Mouse (Mus musculus): Measurements from ENCODE around the gene Cirbp. TPM values are rescaled to one million over a fixed set of nuclear protein-coding genes. Genes with fewer than 3 reads are reported as not detected.

Cirbp gene
- total and polyA plus RNA-seq, 2 experiments from 2014 or later: 424 to 834 TPM

DNA sequence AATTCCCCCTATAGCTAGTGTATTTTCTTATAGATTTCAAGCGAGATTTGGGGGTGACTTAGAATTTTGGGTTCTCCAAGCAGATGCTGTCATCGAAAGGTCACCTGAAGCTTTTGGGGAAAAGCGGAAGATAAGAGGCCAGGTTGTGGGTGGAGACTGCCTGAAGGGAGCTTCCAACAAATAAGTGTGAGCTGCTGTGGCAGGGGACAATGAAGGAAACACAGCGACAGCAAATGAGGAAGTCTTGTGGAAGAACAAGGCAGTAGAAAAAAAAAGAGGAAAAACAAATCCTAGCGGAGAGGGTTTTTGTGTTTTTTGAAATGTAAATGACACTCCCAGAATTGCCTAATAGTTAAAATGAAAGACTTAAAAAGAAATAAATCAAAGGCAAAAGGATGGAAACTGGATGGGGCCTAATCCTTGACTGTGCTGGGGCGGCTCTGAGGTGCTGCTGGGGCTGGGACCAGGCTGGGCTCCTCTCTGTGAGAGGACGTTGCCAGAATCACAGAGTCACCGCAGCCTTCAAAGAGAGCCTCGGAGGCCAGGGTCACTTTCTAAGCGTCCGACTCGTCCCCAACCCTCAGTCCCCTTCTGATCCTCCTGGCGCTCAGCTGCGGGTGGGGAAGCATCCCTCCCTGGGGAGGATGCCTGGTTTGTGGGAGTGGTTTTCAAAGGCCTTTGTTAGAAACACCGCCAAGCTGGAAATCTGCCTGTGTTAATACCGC, 49.4 kb downstream of the Cirbp start:
- Histone ChIP-seq H3K36me3 (ENCODE audit: insufficient read depth) (no peaks in the 10 kb centered on the region), H3K9ac (peak overlapping the region; percentile 28; the same call in 1 of the 2 replicates), H3K27ac (ENCODE audit: low read depth, low read length) (0 out of 2 replicates have a peak overlapping the region, but pooled peaks have one; percentile 21), H3K9me3 (ENCODE audit: low read length) (no peaks in the 10 kb centered on the region), H3K4me2 (ENCODE audit: low read depth) (no peak overlapping the region), H3K4me3 (ENCODE audit: low read depth, low read length) (no peak overlapping the region), H3K27me3 (ENCODE audit: insufficient read depth, low read length) (no peaks in the 10 kb centered on the region), H3K4me1 (ENCODE audit: insufficient read depth) (no peaks in the 10 kb centered on the region)
- ATAC-seq: no peak
- DNase-seq: no peak
- 19% methylated on average over 16 of the region's 16 CpGs for WGBS
- no peak for TF ChIP-seq CTCF (IDR thresholded peaks at IDR 0.05; ENCODE audit: low read depth)

DNA sequence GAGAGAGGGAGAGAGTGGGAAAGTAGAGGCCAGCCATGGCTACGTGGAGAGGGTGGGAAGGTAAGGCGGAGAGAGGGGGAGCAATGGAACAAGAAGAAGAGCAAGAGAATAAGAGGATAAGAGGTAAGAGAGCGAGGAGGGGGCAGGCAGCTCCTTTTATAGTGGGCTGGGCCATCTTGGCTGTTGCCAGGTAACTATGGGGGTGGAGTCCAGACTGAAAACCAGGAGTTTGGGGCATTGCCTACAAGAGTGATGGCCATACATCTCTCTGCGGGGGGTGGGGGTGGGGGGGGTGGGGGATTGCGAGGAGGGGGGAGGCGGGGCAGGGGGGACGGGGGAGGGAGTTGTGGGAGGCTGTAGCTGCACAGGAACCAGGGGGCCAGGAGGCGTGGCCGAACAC, 54.9 kb downstream of the Cirbp start:
- Histone ChIP-seq H3K27ac (ENCODE audit: low read depth, low read length) (no peak overlapping the region), H3K4me3 (ENCODE audit: low read depth, low read length) (no peak overlapping the region), H3K36me3 (ENCODE audit: insufficient read depth) (no peaks in the 10 kb centered on the region), H3K4me1 (ENCODE audit: insufficient read depth) (no peaks in the 10 kb centered on the region), H3K4me2 (ENCODE audit: low read depth) (no peak overlapping the region), H3K9me3 (ENCODE audit: low read length) (no peaks in the 10 kb centered on the region), H3K9ac (no peak overlapping the region), H3K27me3 (ENCODE audit: insufficient read depth, low read length) (no peaks in the 10 kb centered on the region)
- 44% methylated on average over 6 of the region's 9 CpGs for WGBS
- DNase-seq: no peak
- TF ChIP-seq CTCF (IDR thresholded peaks at IDR 0.05; ENCODE audit: low read depth): no peak
- no peak for ATAC-seq

Other genes starting within 250 kb of the Cirbp start
Only the 30 nearest of the 32 such genes appear.
- 7.1 and 7.9 TPM in 2 replicates for gene Arid3a, start 238.9 kb upstream of the Cirbp start, total RNA-seq (2014; rRNA removed)
- 1.0 and 2.1 TPM in 2 replicates for gene Arid3a, start 238.9 kb upstream of the Cirbp start, polyA plus RNA-seq (2015; fragmentation: Nextera tagmentation; extraction: Ambion mirVana)
- gene Wdr18, start 205.8 kb upstream of the Cirbp start, total RNA-seq (2014; rRNA removed): 58.2 and 84.6 TPM in 2 replicates
- gene Wdr18, start 205.8 kb upstream of the Cirbp start, polyA plus RNA-seq (2015; fragmentation: Nextera tagmentation; extraction: Ambion mirVana): 91.9 and 107 TPM in 2 replicates
- gene Grin3b, start 195.3 kb upstream of the Cirbp start, total RNA-seq (2014; rRNA removed): 0.14 and 0.15 TPM in 2 replicates
- 0.09 and 0.18 TPM in 2 replicates for gene Grin3b, start 195.3 kb upstream of the Cirbp start, polyA plus RNA-seq (2015; fragmentation: Nextera tagmentation; extraction: Ambion mirVana)
- gene Tmem259, start 181.7 kb upstream of the Cirbp start, total RNA-seq (2014; rRNA removed): 109 and 129 TPM in 2 replicates
- gene Tmem259, start 181.7 kb upstream of the Cirbp start, polyA plus RNA-seq (2015; fragmentation: Nextera tagmentation; extraction: Ambion mirVana): 25.6 and 26.5 TPM in 2 replicates
- 19.5 and 28.2 TPM in 2 replicates for gene Cnn2, start 177.4 kb upstream of the Cirbp start, total RNA-seq (2014; rRNA removed)
- 15.7 and 17.0 TPM in 2 replicates for gene Cnn2, start 177.4 kb upstream of the Cirbp start, polyA plus RNA-seq (2015; fragmentation: Nextera tagmentation; extraction: Ambion mirVana)
- 6.1 and 6.2 TPM in 2 replicates for gene Abca7, start 169.5 kb upstream of the Cirbp start, total RNA-seq (2014; rRNA removed)
- 1.1 TPM in 2 replicates for gene Abca7, start 169.5 kb upstream of the Cirbp start, polyA plus RNA-seq (2015; fragmentation: Nextera tagmentation; extraction: Ambion mirVana)
- gene Arhgap45, start 149.3 kb upstream of the Cirbp start, total RNA-seq (2014; rRNA removed): 2.3 and 2.4 TPM in 2 replicates
- 1.2 and 1.7 TPM in 2 replicates for gene Arhgap45, start 149.3 kb upstream of the Cirbp start, polyA plus RNA-seq (2015; fragmentation: Nextera tagmentation; extraction: Ambion mirVana)
- gene Polr2e, start 126.2 kb upstream of the Cirbp start, total RNA-seq (2014; rRNA removed): 104 and 129 TPM in 2 replicates
- gene Polr2e, start 126.2 kb upstream of the Cirbp start, polyA plus RNA-seq (2015; fragmentation: Nextera tagmentation; extraction: Ambion mirVana): 168 and 184 TPM in 2 replicates
- gene Gpx4, start 118.8 kb upstream of the Cirbp start, total RNA-seq (2014; rRNA removed): 401 and 478 TPM in 2 replicates
- 644 and 800 TPM in 2 replicates for gene Gpx4, start 118.8 kb upstream of the Cirbp start, polyA plus RNA-seq (2015; fragmentation: Nextera tagmentation; extraction: Ambion mirVana)
- 19.2 and 24.2 TPM in 2 replicates for gene Sbno2, start 60.4 kb upstream of the Cirbp start, total RNA-seq (2014; rRNA removed)
- gene Sbno2, start 60.4 kb upstream of the Cirbp start, polyA plus RNA-seq (2015; fragmentation: Nextera tagmentation; extraction: Ambion mirVana): 4.6 and 6.8 TPM in 2 replicates
- gene Stk11, start 50.2 kb upstream of the Cirbp start, total RNA-seq (2014; rRNA removed): 77.2 and 77.8 TPM in 2 replicates
- 13.6 and 14.8 TPM in 2 replicates for gene Stk11, start 50.2 kb upstream of the Cirbp start, polyA plus RNA-seq (2015; fragmentation: Nextera tagmentation; extraction: Ambion mirVana)
- gene Atp5d, start 27.4 kb upstream of the Cirbp start, total RNA-seq (2014; rRNA removed): 154 and 193 TPM in 2 replicates
- gene Atp5d, start 27.4 kb upstream of the Cirbp start, polyA plus RNA-seq (2015; fragmentation: Nextera tagmentation; extraction: Ambion mirVana): 633 and 650 TPM in 2 replicates
- 114 and 151 TPM in 2 replicates for gene Cbarp, start 25.1 kb upstream of the Cirbp start, total RNA-seq (2014; rRNA removed)
- 57.5 and 68.2 TPM in 2 replicates for gene Cbarp, start 25.1 kb upstream of the Cirbp start, polyA plus RNA-seq (2015; fragmentation: Nextera tagmentation; extraction: Ambion mirVana)
- gene Midn, start 17.7 kb upstream of the Cirbp start, total RNA-seq (2014; rRNA removed): 91.5 and 120 TPM in 2 replicates
- 19.3 and 21.3 TPM in 2 replicates for gene Midn, start 17.7 kb upstream of the Cirbp start, polyA plus RNA-seq (2015; fragmentation: Nextera tagmentation; extraction: Ambion mirVana)
- 4.2 and 5.0 TPM in 2 replicates for gene 1600002K03Rik, start 7.0 kb downstream of the Cirbp start, total RNA-seq (2014; rRNA removed)
- 5.0 and 6.0 TPM in 2 replicates for gene 1600002K03Rik, start 7.0 kb downstream of the Cirbp start, polyA plus RNA-seq (2015; fragmentation: Nextera tagmentation; extraction: Ambion mirVana)
- gene Efna2, start 13.5 kb downstream of the Cirbp start, total RNA-seq (2014; rRNA removed): 29.0 and 30.9 TPM in 2 replicates
- 30.6 and 31.3 TPM in 2 replicates for gene Efna2, start 13.5 kb downstream of the Cirbp start, polyA plus RNA-seq (2015; fragmentation: Nextera tagmentation; extraction: Ambion mirVana)
- gene Mum1, start 60.4 kb downstream of the Cirbp start, total RNA-seq (2014; rRNA removed): 57.6 and 60.7 TPM in 2 replicates
- 41.1 and 50.4 TPM in 2 replicates for gene Mum1, start 60.4 kb downstream of the Cirbp start, polyA plus RNA-seq (2015; fragmentation: Nextera tagmentation; extraction: Ambion mirVana)
- gene Ndufs7, start 83.1 kb downstream of the Cirbp start, total RNA-seq (2014; rRNA removed): 162 and 212 TPM in 2 replicates
- 343 and 394 TPM in 2 replicates for gene Ndufs7, start 83.1 kb downstream of the Cirbp start, polyA plus RNA-seq (2015; fragmentation: Nextera tagmentation; extraction: Ambion mirVana)
- 15.2 and 18.2 TPM in 2 replicates for gene Gamt, start 95.0 kb downstream of the Cirbp start, total RNA-seq (2014; rRNA removed)
- 20.8 and 21.8 TPM in 2 replicates for gene Gamt, start 95.0 kb downstream of the Cirbp start, polyA plus RNA-seq (2015; fragmentation: Nextera tagmentation; extraction: Ambion mirVana)
- 120 and 122 TPM in 2 replicates for gene Dazap1, start 95.5 kb downstream of the Cirbp start, total RNA-seq (2014; rRNA removed)
- gene Dazap1, start 95.5 kb downstream of the Cirbp start, polyA plus RNA-seq (2015; fragmentation: Nextera tagmentation; extraction: Ambion mirVana): 42.4 and 46.1 TPM in 2 replicates
- gene Rps15, start 126.5 kb downstream of the Cirbp start, total RNA-seq (2014; rRNA removed): 1,181 and 1,718 TPM in 2 replicates
- gene Rps15, start 126.5 kb downstream of the Cirbp start, polyA plus RNA-seq (2015; fragmentation: Nextera tagmentation; extraction: Ambion mirVana): 681 and 897 TPM in 2 replicates
- gene Apc2, start 130.0 kb downstream of the Cirbp start, total RNA-seq (2014; rRNA removed): 309 and 328 TPM in 2 replicates
- 85.3 and 112 TPM in 2 replicates for gene Apc2, start 130.0 kb downstream of the Cirbp start, polyA plus RNA-seq (2015; fragmentation: Nextera tagmentation; extraction: Ambion mirVana)
- gene 2310011J03Rik, start 154.6 kb downstream of the Cirbp start, total RNA-seq (2014; rRNA removed): 19.2 and 22.8 TPM in 2 replicates
- 32.4 and 35.6 TPM in 2 replicates for gene 2310011J03Rik, start 154.6 kb downstream of the Cirbp start, polyA plus RNA-seq (2015; fragmentation: Nextera tagmentation; extraction: Ambion mirVana)
- 3.4 and 3.8 TPM in 2 replicates for gene Pcsk4, start 163.5 kb downstream of the Cirbp start, total RNA-seq (2014; rRNA removed)
- 7.4 TPM in 2 replicates for gene Pcsk4, start 163.5 kb downstream of the Cirbp start, polyA plus RNA-seq (2015; fragmentation: Nextera tagmentation; extraction: Ambion mirVana)
- gene Reep6, start 164.0 kb downstream of the Cirbp start, total RNA-seq (2014; rRNA removed): 1.8 and 2.7 TPM in 2 replicates
- gene Reep6, start 164.0 kb downstream of the Cirbp start, polyA plus RNA-seq (2015; fragmentation: Nextera tagmentation; extraction: Ambion mirVana): 5.1 and 6.4 TPM in 2 replicates
- 0.31 and 0.33 TPM in 2 replicates for gene Adamtsl5, start 182.4 kb downstream of the Cirbp start, total RNA-seq (2014; rRNA removed)
- 0.70 and 0.81 TPM in 2 replicates for gene Adamtsl5, start 182.4 kb downstream of the Cirbp start, polyA plus RNA-seq (2015; fragmentation: Nextera tagmentation; extraction: Ambion mirVana)
- 8.3 and 12.9 TPM in 2 replicates for gene Plk5, start 190.5 kb downstream of the Cirbp start, total RNA-seq (2014; rRNA removed)
- 4.6 and 7.4 TPM in 2 replicates for gene Plk5, start 190.5 kb downstream of the Cirbp start, polyA plus RNA-seq (2015; fragmentation: Nextera tagmentation; extraction: Ambion mirVana)
- 107 and 120 TPM in 2 replicates for gene Mex3d, start 221.7 kb downstream of the Cirbp start, total RNA-seq (2014; rRNA removed)
- 18.3 and 18.4 TPM in 2 replicates for gene Mex3d, start 221.7 kb downstream of the Cirbp start, polyA plus RNA-seq (2015; fragmentation: Nextera tagmentation; extraction: Ambion mirVana)
- 37.9 and 43.9 TPM in 2 replicates for gene Mbd3, start 233.6 kb downstream of the Cirbp start, total RNA-seq (2014; rRNA removed)
- gene Mbd3, start 233.6 kb downstream of the Cirbp start, polyA plus RNA-seq (2015; fragmentation: Nextera tagmentation; extraction: Ambion mirVana): 183 and 196 TPM in 2 replicates
- 230 and 424 TPM in 2 replicates for gene Uqcr11, start 240.8 kb downstream of the Cirbp start, total RNA-seq (2014; rRNA removed)
- 688 and 881 TPM in 2 replicates for gene Uqcr11, start 240.8 kb downstream of the Cirbp start, polyA plus RNA-seq (2015; fragmentation: Nextera tagmentation; extraction: Ambion mirVana)

Measured in forebrain, postnatal 0 days (tissue).